Mouse (Mus musculus): ENCODE measurements around the gene Myh3. TPM values are rescaled to one million over a fixed set of nuclear protein-coding genes. Genes with fewer than 3 reads are reported as not detected.

Gene Myh3
- polyA plus RNA-seq, 1 experiment from 2014 or later = 0.17 TPM

DNA sequence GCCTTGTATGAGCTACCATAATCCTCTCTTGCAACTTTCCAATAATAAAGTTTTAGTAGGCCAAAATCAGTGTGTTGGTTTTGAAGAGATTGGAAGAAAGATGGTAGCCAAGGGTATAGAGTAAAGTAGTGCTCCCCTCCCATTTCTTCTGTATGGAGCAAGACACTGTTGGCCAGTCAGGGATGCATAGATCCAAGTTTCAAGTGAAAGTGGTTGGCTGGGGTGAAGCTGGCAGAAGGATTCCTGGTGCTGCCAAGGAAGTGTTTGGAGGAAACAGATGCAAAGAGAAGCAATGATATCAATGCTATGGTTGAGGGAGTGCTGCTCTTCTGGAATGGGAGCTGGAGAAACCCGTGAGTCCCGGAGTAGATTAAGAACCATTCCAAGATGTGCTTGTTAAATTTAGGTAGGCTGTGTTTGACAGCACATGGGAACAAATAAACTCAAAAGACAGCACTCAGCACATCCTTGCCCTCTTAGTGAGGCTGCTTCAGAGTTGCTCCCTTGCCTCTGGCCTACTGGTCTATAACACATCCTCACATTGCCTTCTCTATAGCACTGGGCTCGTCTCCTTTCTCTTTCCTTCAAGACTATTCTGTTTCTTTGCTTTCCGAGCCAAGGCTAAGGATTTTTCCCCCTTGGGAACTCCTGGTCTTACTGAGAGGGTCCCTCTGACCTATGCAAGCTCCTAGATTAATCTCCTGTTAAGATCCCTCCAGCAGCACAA, 70.3 kb downstream of the Myh3 start:
- no peaks in the 10 kb centered on the region for H3K9me3 ChIP-seq (replicated peaks)
- H3K27ac ChIP-seq = no peak overlapping the region
- no peak overlapping the region for H3K4me3 ChIP-seq
- peaks cover 5% of the 10 kb centered on the region; the same call in 1 of the 2 replicates for H3K4me1 ChIP-seq
- H3K4me2 ChIP-seq = no peak overlapping the region
- H3K36me3 ChIP-seq (ENCODE audit: poor library complexity, severe bottlenecking) = no peaks in the 10 kb centered on the region
- H3K9ac ChIP-seq = no peak overlapping the region
- WGBS = 59% methylated on average over 4 of the region's 4 CpGs
- no peaks in the 10 kb centered on the region for H3K27me3 ChIP-seq
- ATAC-seq = no peak

DNA sequence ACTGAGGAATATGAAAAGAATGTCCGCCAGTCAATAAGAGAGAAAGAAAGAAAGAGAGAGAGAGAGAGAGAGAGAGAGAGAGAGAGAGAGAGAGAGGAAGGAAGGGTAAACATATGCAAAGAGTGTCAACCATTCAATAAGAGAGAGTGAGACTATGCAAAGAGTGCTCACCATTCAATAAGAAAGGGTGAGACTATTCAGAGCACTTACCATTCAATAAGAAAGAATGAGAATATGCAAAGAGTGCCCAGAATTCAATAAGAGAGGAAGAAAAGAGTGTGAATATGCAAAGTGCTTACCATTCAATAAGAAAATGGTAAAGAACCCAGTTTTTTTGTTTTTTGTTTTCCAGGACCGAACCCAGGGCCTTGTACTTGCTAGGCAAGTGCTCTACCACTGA, 72.1 kb downstream of the Myh3 start:
- no peak for ATAC-seq
- WGBS = 80% methylated on average over 2 of the region's 2 CpGs
- H3K9ac ChIP-seq = no peak overlapping the region
- no peak overlapping the region for H3K4me3 ChIP-seq
- H3K27ac ChIP-seq = no peak overlapping the region
- no peaks in the 10 kb centered on the region for H3K9me3 ChIP-seq (replicated peaks)
- H3K36me3 ChIP-seq (ENCODE audit: poor library complexity, severe bottlenecking) = no peaks in the 10 kb centered on the region
- H3K4me1 ChIP-seq = peaks cover 5% of the 10 kb centered on the region; the same call in 1 of the 2 replicates
- H3K27me3 ChIP-seq = no peaks in the 10 kb centered on the region
- H3K4me2 ChIP-seq = no peak overlapping the region

DNA sequence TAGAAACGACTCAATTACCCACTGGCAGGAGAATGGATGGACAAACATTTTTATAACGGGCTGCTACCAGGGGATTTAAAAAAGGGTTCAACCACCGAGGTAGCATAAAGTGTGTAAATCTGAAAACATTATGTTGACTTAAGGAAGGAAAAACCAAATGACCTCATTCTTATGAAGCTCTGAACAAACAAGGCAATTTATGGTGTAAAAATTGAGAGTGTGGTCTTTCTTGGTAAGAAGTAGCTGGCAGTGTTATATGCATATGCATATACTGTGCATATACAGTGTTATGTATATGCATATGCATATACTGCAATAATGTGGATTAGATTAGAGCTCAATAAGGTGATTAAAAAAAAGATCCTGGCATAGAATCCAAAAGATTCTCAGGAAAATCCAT, 73.1 kb downstream of the Myh3 start:
- Histone ChIP-seq H3K4me1 (peaks cover 5% of the 10 kb centered on the region; the same call in 1 of the 2 replicates), H3K9me3 (replicated peaks) (no peaks in the 10 kb centered on the region), H3K27ac (no peak overlapping the region), H3K4me3 (no peak overlapping the region), H3K36me3 (ENCODE audit: poor library complexity, severe bottlenecking) (no peaks in the 10 kb centered on the region), H3K27me3 (no peaks in the 10 kb centered on the region), H3K9ac (no peak overlapping the region), H3K4me2 (no peak overlapping the region)
- no peak for ATAC-seq
- 75% methylated on average over 3 of the region's 3 CpGs for WGBS

Small RNAs within 50 kb of the gene (microRNA-seq; reads per million reads assigned to microRNA genes)
- not detected for gene Mir6923

Other genes starting within 250 kb of the Myh3 start
- gene Pirt, start 166.3 kb upstream of the Myh3 start, polyA plus RNA-seq (2015; fragmentation: Nextera tagmentation; extraction: Ambion mirVana) = 0.12 and 0.16 TPM in 2 replicates
- gene Tmem238l, start 121.7 kb upstream of the Myh3 start, polyA plus RNA-seq (2015; fragmentation: Nextera tagmentation; extraction: Ambion mirVana) = 0.19 TPM in 1 of 2 replicates, not detected in the other
- gene Tmem220, start 53.1 kb upstream of the Myh3 start, polyA plus RNA-seq (2015; fragmentation: Nextera tagmentation; extraction: Ambion mirVana) = 0.34 and 0.50 TPM in 2 replicates
- gene Adprm, start 25.7 kb upstream of the Myh3 start, polyA plus RNA-seq (2015; fragmentation: Nextera tagmentation; extraction: Ambion mirVana) = 34.8 and 37.2 TPM in 2 replicates
- gene Sco1, start 25.6 kb upstream of the Myh3 start, polyA plus RNA-seq (2015; fragmentation: Nextera tagmentation; extraction: Ambion mirVana) = 14.2 and 14.4 TPM in 2 replicates
- gene Myh2, start 92.7 kb downstream of the Myh3 start, polyA plus RNA-seq (2015; fragmentation: Nextera tagmentation; extraction: Ambion mirVana) = not detected in 2 replicates
- 0.03 TPM in 1 of 2 replicates, not detected in the other for gene Myh1, start 121.8 kb downstream of the Myh3 start, polyA plus RNA-seq (2015; fragmentation: Nextera tagmentation; extraction: Ambion mirVana)
- not detected in 2 replicates for gene Myh4, start 159.7 kb downstream of the Myh3 start, polyA plus RNA-seq (2015; fragmentation: Nextera tagmentation; extraction: Ambion mirVana)
- 0.05 TPM in 2 replicates for gene Myh8, start 198.8 kb downstream of the Myh3 start, polyA plus RNA-seq (2015; fragmentation: Nextera tagmentation; extraction: Ambion mirVana)
- gene Myh13, start 243.4 kb downstream of the Myh3 start, polyA plus RNA-seq (2015; fragmentation: Nextera tagmentation; extraction: Ambion mirVana) = not detected in 2 replicates

Data from forebrain, embryonic 13.5 days (tissue).